Mouse (Mus musculus): ENCODE measurements around the gene Wnt4. TPM values are rescaled to one million over a fixed set of nuclear protein-coding genes. Genes with fewer than 3 reads are reported as not detected.

The Wnt4 gene
- polyA plus RNA-seq, 1 experiment from 2014 or later = 10.0 TPM

GRCm38 (mm10) chr4:137294951-137295350 lies 17.7 kb downstream of the Wnt4 start:
- Histone ChIP-seq H3K27ac (no peak overlapping the region), H3K36me3 (peaks cover 14% of the 10 kb centered on the region; the same call in 1 of the 2 replicates), H3K9me3 (no peaks in the 10 kb centered on the region), H3K4me2 (no peak overlapping the region), H3K4me3 (no peak overlapping the region), H3K27me3 (no peaks in the 10 kb centered on the region), H3K9ac (no peak overlapping the region), H3K4me1 (peaks cover 11% of the 10 kb centered on the region; the same call in 1 of the 2 replicates)
- 74% methylated on average over 8 of the region's 8 CpGs for WGBS
- no peak for ATAC-seq (ENCODE audit: insufficient number of reproducible peaks, low FRiP score, low TSS enrichment, low read depth)

DNA sequence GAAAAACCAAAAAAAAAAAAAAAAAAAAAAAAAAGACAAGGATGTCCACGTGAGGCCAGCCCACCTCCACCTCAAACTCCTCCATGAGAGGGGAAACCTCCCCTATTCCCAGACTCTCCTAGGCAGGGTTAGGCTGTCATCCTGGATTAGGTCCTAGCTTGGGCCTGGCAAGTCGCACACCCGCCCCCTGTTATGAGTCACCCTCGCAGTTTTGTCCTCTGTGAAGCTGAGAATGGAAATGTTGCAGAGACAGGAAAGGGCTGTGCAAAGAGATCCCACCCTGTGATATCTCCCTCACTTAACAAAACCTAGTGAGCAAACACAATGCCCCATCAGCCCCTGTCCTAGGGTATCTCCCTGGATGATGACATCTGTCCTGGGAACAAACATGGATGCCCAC lies 20.3 kb downstream of the Wnt4 start:
- Histone ChIP-seq H3K4me2 (no peak overlapping the region), H3K4me3 (no peak overlapping the region)
- no peak for ATAC-seq (ENCODE audit: insufficient number of reproducible peaks, low FRiP score, low TSS enrichment, low read depth)

GRCm38 (mm10) chr4:137298406-137298805 lies 21.1 kb downstream of the Wnt4 start:
- Histone ChIP-seq H3K27ac (no peak overlapping the region), H3K9me3 (no peaks in the 10 kb centered on the region), H3K27me3 (no peaks in the 10 kb centered on the region), H3K9ac (no peak overlapping the region), H3K4me1 (peaks cover 29% of the 10 kb centered on the region), H3K4me2 (no peak overlapping the region), H3K4me3 (no peak overlapping the region), H3K36me3 (peaks cover 14% of the 10 kb centered on the region; the same call in 1 of the 2 replicates)
- 84% methylated on average over 8 of the region's 8 CpGs for WGBS
- no peak for ATAC-seq (ENCODE audit: insufficient number of reproducible peaks, low FRiP score, low TSS enrichment, low read depth)

More for the DNA sequence above, 20.3 kb downstream of the Wnt4 start:
- Histone ChIP-seq H3K36me3 (peaks cover 14% of the 10 kb centered on the region; the same call in 1 of the 2 replicates), H3K9me3 (no peaks in the 10 kb centered on the region), H3K9ac (no peak overlapping the region), H3K27ac (no peak overlapping the region), H3K27me3 (no peaks in the 10 kb centered on the region), H3K4me1 (peaks cover 27% of the 10 kb centered on the region)
- 86% methylated on average over 4 of the region's 4 CpGs for WGBS

DNA sequence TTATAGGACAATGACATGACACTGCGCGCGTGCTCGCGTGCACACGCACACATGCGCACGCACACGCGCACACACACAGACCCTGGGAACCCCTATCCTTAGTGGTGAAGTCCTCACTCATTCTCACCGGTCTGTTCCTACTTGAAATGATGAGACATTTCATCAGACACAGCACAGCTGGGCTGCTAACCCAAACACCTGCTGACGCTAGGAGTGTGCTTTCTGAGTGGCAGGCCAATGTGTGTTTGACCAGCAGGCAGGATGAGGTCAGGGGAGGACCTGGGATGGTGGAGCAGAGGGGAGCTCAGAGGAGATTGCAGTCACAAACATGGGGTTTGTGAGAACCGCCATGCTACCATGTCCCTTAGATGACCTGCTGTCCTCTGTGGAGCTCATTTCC lies 22.9 kb downstream of the Wnt4 start:
- Histone ChIP-seq H3K27ac (no peak overlapping the region), H3K4me1 (peaks cover 22% of the 10 kb centered on the region), H3K4me2 (no peak overlapping the region), H3K9me3 (no peaks in the 10 kb centered on the region), H3K36me3 (peaks cover 14% of the 10 kb centered on the region; the same call in 1 of the 2 replicates), H3K9ac (no peak overlapping the region), H3K27me3 (no peaks in the 10 kb centered on the region), H3K4me3 (no peak overlapping the region)
- ATAC-seq (ENCODE audit: insufficient number of reproducible peaks, low FRiP score, low TSS enrichment, low read depth) = no peak
- whole genome bisulfite sequencing = 93% methylated on average over 13 of the region's 13 CpGs

DNA sequence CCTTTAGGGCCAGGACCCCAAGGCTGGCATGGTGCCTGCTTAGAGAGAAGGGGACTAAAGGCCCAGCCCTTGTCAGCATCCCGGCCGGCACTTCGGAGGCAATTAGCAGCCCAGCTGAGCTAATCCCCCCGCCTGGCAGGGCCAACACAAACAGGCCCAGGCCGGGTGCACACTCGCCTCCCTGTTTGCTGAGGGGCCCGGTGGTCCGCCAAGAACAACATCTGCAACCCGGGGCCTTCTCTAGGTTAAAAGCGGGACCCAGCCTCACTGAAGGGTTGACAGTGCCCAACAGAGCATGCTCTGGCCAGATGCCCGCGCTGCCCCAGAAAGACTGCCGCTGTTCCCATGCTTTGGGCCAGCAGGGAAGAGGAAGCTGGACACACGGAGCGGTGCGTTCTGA lies 24.3 kb downstream of the Wnt4 start:
- H3K9me3 ChIP-seq = no peaks in the 10 kb centered on the region
- H3K4me1 ChIP-seq = peaks cover 33% of the 10 kb centered on the region
- H3K27ac ChIP-seq = peak overlapping the region; percentile 27; the same call in 1 of the 2 replicates
- H3K9ac ChIP-seq = no peak overlapping the region
- no peak overlapping the region for H3K4me2 ChIP-seq
- WGBS = 56% methylated on average over 16 of the region's 16 CpGs
- H3K36me3 ChIP-seq = peaks cover 6% of the 10 kb centered on the region; the same call in 1 of the 2 replicates
- ATAC-seq (ENCODE audit: insufficient number of reproducible peaks, low FRiP score, low TSS enrichment, low read depth) = peak; percentile 59; the same call in 1 of the 2 replicates
- H3K27me3 ChIP-seq = no peaks in the 10 kb centered on the region
- H3K4me3 ChIP-seq = no peak overlapping the region

DNA sequence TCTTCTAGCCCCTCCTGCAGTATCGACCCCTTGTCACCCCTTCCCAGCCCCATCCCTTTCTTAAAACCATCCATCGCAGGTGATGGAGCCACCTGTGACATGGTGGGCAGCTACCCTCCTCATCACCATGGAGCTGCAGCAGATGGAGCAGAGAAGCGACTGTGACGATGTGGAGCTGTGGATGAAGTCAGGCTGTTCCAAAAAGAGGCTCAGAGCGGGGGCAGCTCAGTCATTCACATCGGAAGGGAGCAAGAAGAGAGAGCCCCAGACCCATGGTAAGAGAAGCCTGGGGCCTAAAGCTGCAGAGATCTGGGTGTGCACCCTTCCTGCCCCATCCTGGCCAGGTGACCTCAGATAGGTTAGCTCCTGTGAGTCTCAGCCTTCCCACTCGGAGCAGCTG lies 26.8 kb downstream of the Wnt4 start:
- no peaks in the 10 kb centered on the region for H3K9me3 ChIP-seq
- H3K4me1 ChIP-seq = peaks cover 51% of the 10 kb centered on the region
- no peak overlapping the region for H3K9ac ChIP-seq
- no peaks in the 10 kb centered on the region for H3K36me3 ChIP-seq
- WGBS = 86% methylated on average over 7 of the region's 7 CpGs
- H3K27me3 ChIP-seq = no peaks in the 10 kb centered on the region
- no peak for ATAC-seq (ENCODE audit: insufficient number of reproducible peaks, low FRiP score, low TSS enrichment, low read depth)
- no peak overlapping the region for H3K27ac ChIP-seq
- H3K4me3 ChIP-seq = no peak overlapping the region
- no peak overlapping the region for H3K4me2 ChIP-seq

DNA sequence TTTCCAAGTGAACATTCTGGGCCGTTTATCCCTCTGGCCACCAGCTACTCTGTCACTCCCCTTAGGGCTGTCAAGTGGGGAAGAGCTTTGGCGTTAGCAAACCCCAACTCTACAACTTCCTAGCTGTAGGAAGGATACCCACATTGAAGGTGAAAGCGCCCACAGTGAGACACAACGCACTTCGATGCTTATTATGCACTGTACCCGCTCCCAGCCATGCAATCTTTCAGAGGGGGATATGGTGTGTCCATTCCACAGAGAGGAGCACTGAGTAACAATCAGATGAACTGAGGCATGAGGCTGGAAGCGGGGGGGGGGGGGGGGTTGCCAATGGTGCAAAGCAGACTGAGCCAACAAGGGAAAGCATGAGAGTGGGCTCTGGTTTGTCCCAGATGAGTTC lies 27.8 kb downstream of the Wnt4 start:
- 87% methylated on average over 7 of the region's 7 CpGs for WGBS
- Histone ChIP-seq H3K9me3 (no peaks in the 10 kb centered on the region), H3K36me3 (0 out of 2 replicates have a peak, but pooled peaks cover 2% of the 10 kb centered on the region), H3K4me2 (no peak overlapping the region), H3K4me3 (no peak overlapping the region), H3K27ac (no peak overlapping the region), H3K9ac (no peak overlapping the region), H3K4me1 (peaks cover 51% of the 10 kb centered on the region), H3K27me3 (no peaks in the 10 kb centered on the region)
- ATAC-seq (ENCODE audit: insufficient number of reproducible peaks, low FRiP score, low TSS enrichment, low read depth) = no peak

- 35% methylated on average over 13 of the region's 13 CpGs for WGBS
- H3K36me3 ChIP-seq = peaks cover 5% of the 10 kb centered on the region; the same call in 1 of the 2 replicates
- no peak overlapping the region for H3K4me3 ChIP-seq
- peaks cover 53% of the 10 kb centered on the region for H3K4me1 ChIP-seq
- no peaks in the 10 kb centered on the region for H3K9me3 ChIP-seq
- peak overlapping the region; percentile 33 for H3K27ac ChIP-seq
- no peaks in the 10 kb centered on the region for H3K27me3 ChIP-seq
- H3K4me2 ChIP-seq = no peak overlapping the region
- no peak for ATAC-seq (ENCODE audit: insufficient number of reproducible peaks, low FRiP score, low TSS enrichment, low read depth)
- H3K9ac ChIP-seq = no peak overlapping the region
Measured at GRCm38 (mm10) chr4:137305831-137306576, 28.7 kb downstream of the Wnt4 start.

GRCm38 (mm10) chr4:137306577-137306888 lies 29.2 kb downstream of the Wnt4 start:
- Histone ChIP-seq H3K4me3 (no peak overlapping the region), H3K9ac (no peak overlapping the region), H3K27ac (peak overlapping the region; percentile 33; the same call in 1 of the 2 replicates), H3K36me3 (peaks cover 5% of the 10 kb centered on the region; the same call in 1 of the 2 replicates), H3K4me1 (peaks cover 48% of the 10 kb centered on the region), H3K4me2 (no peak overlapping the region), H3K9me3 (no peaks in the 10 kb centered on the region), H3K27me3 (no peaks in the 10 kb centered on the region)
- WGBS = 48% methylated on average over 8 of the region's 8 CpGs
- no peak for ATAC-seq (ENCODE audit: insufficient number of reproducible peaks, low FRiP score, low TSS enrichment, low read depth)

DNA sequence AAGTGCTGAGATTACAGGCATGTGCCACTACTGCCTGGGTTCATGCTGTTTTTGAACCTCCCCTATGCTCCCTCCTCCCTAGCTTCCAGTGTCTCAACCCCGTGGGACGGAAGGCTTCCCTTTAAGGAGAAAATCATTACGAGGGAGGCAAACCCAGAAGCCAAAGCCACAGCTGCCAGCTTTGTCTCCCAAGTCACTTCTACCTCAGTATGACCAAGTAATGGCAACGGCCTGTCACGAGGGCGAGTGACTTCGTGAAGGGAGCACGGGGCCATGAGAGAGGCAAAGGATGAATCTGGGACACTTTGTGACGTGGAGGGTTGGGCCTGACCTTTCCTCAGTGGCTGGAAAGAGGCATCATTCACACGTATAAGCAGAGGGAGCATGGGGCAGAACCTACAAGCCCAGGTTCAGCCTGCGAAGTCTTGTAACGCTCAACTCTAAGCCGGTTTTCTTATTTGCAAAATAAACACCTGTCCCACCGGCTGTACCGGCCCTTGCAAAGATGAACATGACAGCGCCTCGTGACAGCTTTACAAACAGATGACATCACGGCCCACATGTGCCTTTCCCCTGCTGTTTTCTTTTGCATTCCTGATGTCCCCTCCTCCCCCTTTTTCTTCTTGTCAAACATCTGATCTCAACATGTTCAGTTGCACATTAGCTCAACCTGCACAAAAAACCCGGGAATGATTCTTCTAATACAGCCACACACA lies 29.9 kb downstream of the Wnt4 start:
- Histone ChIP-seq H3K27ac (0 out of 2 replicates have a peak overlapping the region, but pooled peaks have one; percentile 18), H3K9me3 (no peaks in the 10 kb centered on the region), H3K4me1 (peaks cover 42% of the 10 kb centered on the region), H3K27me3 (no peaks in the 10 kb centered on the region), H3K9ac (no peak overlapping the region), H3K4me2 (no peak overlapping the region), H3K4me3 (no peak overlapping the region), H3K36me3 (peaks cover 5% of the 10 kb centered on the region; the same call in 1 of the 2 replicates)
- WGBS = 67% methylated on average over 19 of the region's 19 CpGs
- no peak for ATAC-seq (ENCODE audit: insufficient number of reproducible peaks, low FRiP score, low TSS enrichment, low read depth)

DNA sequence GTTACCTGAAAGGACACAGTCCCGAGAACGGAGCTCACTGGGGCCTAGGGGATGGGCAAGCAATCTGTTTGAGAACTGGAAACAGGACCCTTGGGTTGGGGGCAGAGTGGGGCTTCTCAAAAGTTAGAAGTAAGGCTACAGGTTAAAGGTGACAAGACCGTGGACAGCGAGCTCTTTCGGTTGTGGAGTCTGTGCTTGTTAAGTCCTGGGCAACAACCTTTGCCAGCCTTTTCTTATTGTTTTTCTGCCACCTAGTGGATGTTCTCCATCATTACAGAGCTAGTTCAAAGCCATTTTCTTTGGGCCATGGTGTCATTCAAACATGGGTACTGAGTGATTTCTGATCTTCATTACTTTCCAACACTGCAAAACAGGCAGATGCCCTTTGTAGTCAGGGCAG lies 31.1 kb downstream of the Wnt4 start:
- H3K36me3 ChIP-seq = peaks cover 5% of the 10 kb centered on the region; the same call in 1 of the 2 replicates
- no peaks in the 10 kb centered on the region for H3K9me3 ChIP-seq
- H3K4me2 ChIP-seq = no peak overlapping the region
- H3K27ac ChIP-seq = no peak overlapping the region
- 41% methylated on average over 5 of the region's 5 CpGs for WGBS
- H3K9ac ChIP-seq = no peak overlapping the region
- no peak overlapping the region for H3K4me3 ChIP-seq
- no peaks in the 10 kb centered on the region for H3K27me3 ChIP-seq
- no peak for ATAC-seq (ENCODE audit: insufficient number of reproducible peaks, low FRiP score, low TSS enrichment, low read depth)
- H3K4me1 ChIP-seq = peaks cover 40% of the 10 kb centered on the region

DNA sequence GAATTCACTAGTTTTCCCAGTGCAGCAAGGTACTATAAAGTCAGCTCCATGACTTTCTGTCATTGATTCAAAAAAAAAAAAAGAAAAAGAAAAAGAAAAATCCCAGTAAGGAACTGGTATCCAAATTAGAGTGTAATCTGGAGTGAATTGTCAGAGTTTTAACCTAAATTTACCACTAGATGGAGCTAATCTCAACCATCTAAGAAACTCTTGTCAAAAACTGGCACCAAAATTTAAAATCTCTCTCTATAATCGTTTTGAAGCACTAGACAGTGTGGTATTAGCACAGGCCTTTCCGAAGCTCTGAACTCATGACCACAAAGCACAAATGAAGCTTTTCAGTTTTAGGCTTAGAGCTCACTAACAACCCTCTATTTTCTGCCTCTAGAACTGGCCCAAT lies 36.2 kb downstream of the Wnt4 start:
- 34% methylated on average over 2 of the region's 2 CpGs for WGBS
- H3K4me2 ChIP-seq = no peak overlapping the region
- no peak overlapping the region for H3K27ac ChIP-seq
- no peaks in the 10 kb centered on the region for H3K27me3 ChIP-seq
- no peak for ATAC-seq (ENCODE audit: insufficient number of reproducible peaks, low FRiP score, low TSS enrichment, low read depth)
- peaks cover 21% of the 10 kb centered on the region; the same call in 1 of the 2 replicates for H3K4me1 ChIP-seq
- peaks cover 29% of the 10 kb centered on the region for H3K36me3 ChIP-seq
- H3K4me3 ChIP-seq = no peak overlapping the region
- no peak overlapping the region for H3K9ac ChIP-seq
- H3K9me3 ChIP-seq = no peaks in the 10 kb centered on the region

Measured in limb, embryonic 15.5 days (tissue).